Mouse (Mus musculus): ENCODE results near the gene Nr4a2. TPM values are rescaled to one million over a fixed set of nuclear protein-coding genes. Genes with fewer than 3 reads are reported as not detected.

The Nr4a2 gene
- total RNA-seq, 2 experiments from 2014 or later = 1.9 TPM

GRCm38 (mm10) chr2:57111791-57112538, 11.8 kb downstream of the Nr4a2 start:
- no peak for DNase-seq

GRCm38 (mm10) chr2:57111011-57111790, 12.6 kb downstream of the Nr4a2 start:
- no peak for DNase-seq

DNA sequence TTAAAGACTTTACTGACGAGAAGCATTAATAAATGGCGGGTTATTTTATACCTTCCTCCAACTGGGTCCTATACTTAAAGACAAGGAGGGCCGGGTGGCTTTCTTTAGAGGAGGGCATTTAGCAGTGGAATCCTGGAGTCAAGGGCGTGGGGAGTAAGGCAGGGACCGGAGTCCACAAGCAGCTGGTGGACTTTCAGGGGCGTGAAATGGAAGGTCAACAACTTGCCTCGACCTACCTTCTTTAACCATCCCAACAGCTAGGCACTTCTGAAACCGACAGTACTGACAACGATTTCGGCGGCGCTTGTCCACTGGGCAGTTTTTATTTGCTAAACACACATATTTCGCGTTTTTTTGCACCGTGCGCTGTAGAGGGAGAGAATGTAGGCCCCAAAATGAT, 13.4 kb downstream of the Nr4a2 start:
- DNase-seq = no peak

DNA sequence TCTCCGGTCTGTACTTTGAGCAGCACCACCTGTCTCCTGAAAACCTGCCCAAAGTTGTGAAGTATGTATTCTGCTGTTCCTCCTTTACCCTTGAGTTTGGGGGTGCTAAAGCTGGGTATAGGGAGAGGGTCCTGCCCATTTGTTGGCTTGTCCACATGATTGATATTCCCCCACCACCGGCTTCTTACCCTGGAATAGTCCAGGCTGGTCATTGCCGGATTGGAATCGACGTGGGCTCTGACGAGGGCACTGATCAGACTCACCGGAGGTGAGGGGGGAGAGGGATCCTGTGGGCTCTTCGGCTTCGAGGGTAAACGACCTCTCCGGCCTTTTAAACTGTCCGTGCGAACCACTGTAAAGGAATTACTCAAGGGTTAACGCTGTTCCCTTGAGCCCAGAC, 13.9 kb downstream of the Nr4a2 start:
- DNase-seq = no peak

- no peak for DNase-seq
These were observed 14.5 kb downstream of the Nr4a2 start for GRCm38 (mm10) chr2:57109301-57109700.

DNA sequence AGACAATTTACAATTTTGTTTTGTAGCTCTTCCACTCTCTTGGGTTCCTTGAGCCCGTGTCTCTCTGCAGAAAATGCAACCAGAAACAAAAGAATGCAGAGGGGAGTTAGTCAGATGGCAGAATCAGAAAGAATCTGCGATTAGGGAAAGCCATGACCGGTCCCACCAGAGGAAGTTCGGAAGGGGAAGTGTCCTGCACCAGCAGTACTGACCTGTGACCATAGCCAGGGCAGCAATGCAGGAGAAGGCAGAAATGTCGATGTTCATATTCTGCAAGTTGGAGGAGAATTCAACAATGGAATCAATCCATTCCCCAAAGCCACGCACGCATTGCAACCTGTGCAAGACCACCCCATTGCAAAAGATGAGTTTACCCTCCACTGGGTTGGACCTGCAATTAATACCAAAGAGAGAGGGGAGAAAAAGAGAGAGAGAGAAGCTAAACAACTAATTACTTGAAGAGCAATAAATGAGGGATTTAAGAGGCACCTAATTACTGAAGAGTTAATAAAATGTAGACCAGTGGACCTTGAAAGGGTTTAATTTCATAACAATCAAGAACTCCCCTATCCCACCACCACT, 15.4 kb downstream of the Nr4a2 start:
- no peak for DNase-seq

DNA sequence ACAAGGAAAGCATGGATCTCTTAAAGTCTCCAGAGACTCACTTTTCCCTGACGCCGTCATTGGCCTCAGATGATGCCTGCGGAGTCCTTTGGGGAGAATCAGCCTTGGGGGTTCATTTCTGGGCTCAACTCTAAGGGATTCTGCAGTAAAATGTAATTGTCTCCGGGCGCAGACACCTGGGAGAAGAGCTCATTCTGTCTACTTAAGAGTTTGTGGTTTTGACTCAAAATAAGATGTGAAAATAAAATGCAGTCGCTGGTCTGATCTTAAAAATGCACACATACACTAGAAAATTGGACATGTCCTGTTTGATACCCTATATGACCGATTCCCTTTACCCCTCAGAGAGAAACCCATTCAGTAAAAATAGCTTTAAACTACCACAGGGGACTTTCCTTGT, 18.4 kb downstream of the Nr4a2 start:
- no peak for DNase-seq

GRCm38 (mm10) chr2:57104731-57105130, 19.1 kb downstream of the Nr4a2 start:
- no peak for DNase-seq

- DNase-seq = no peak
These were observed 19.8 kb downstream of the Nr4a2 start for GRCm38 (mm10) chr2:57103845-57104660.

- no peak for DNase-seq
These were observed 20.7 kb downstream of the Nr4a2 start for GRCm38 (mm10) chr2:57102856-57103844.

GRCm38 (mm10) chr2:57102091-57102855, 21.5 kb downstream of the Nr4a2 start:
- DNase-seq = peak; percentile 27

- DNase-seq = no peak
These were observed 23.6 kb downstream of the Nr4a2 start for GRCm38 (mm10) chr2:57100241-57100640.

- DNase-seq = no peak
These were observed 51.4 kb downstream of the Nr4a2 start for GRCm38 (mm10) chr2:57072452-57072851.

GRCm38 (mm10) chr2:57063480-57063879, 60.3 kb downstream of the Nr4a2 start:
- no peak for DNase-seq

Other genes starting within 250 kb of the Nr4a2 start
- gene Gpd2, start 113.6 kb upstream of the Nr4a2 start, total RNA-seq (2021) = 10 to 100 TPM; 19.3 to 21.0 TPM